Mouse (Mus musculus): Measurements from ENCODE around the gene Ndufs4.

DNA sequence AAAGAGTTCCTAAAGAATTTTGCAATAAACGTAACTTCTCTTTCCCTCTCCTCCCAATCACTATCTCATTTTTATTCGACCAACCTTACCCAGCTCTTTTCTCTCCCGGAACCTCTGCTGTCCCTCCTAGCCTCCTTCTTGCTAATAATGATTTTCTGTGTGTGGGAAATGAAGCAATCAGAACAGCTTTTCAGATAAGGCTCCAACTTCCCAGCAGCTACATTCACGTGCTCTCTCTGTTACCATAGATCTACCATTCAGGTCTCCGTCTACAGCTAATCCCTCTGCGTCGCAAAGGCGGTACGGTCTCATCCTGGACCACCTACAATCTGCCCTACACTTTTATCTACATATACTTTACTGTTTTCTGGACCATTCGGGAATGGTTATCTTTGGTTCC is 8.8 kb upstream of the Ndufs4 start:
- TF ChIP-seq CTCF (IDR thresholded peaks at IDR 0.05; ENCODE audit: extremely low read depth, insufficient read depth, insufficient read length, insufficient replicate concordance): no peak
- no peak for TF ChIP-seq POLR2A (IDR thresholded peaks at IDR 0.05; ENCODE audit: low read depth, low read length)
